Mouse (Mus musculus): ENCODE results near the gene Fhit.

Fhit gene

GRCm38 (mm10) chr14:9620902-9621540 is 1540.8 kb downstream of the Fhit start:
- DNase-seq (ENCODE audit: low spot score in 2 of 2): no peak

GRCm38 (mm10) chr14:9619840-9620239 is 1542.0 kb downstream of the Fhit start:
- DNase-seq (ENCODE audit: low spot score in 2 of 2): no peak

GRCm38 (mm10) chr14:9613126-9613525 is 1548.7 kb downstream of the Fhit start:
- no peak for DNase-seq (ENCODE audit: low spot score in 2 of 2)

DNA sequence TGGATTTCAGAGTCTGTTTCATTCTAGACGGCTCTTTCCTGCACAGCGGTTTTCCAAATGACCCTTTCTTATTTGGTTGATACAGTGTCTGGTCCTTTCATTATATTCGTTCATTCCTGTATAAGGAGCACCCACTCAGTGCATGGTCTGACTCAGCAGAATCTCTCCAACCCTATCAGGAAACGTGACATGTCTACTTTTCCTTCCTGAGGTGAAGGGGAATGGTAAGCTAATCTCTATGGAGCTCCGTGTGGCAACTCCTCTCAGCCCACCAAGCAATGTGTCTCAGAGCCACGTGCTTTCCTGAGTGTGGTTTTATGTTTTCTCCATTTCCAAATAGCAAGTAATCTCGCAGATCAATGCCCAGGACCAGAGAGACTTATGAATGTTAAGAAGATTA is 1552.7 kb downstream of the Fhit start:
- no peak for DNase-seq (ENCODE audit: low spot score in 2 of 2)

DNA sequence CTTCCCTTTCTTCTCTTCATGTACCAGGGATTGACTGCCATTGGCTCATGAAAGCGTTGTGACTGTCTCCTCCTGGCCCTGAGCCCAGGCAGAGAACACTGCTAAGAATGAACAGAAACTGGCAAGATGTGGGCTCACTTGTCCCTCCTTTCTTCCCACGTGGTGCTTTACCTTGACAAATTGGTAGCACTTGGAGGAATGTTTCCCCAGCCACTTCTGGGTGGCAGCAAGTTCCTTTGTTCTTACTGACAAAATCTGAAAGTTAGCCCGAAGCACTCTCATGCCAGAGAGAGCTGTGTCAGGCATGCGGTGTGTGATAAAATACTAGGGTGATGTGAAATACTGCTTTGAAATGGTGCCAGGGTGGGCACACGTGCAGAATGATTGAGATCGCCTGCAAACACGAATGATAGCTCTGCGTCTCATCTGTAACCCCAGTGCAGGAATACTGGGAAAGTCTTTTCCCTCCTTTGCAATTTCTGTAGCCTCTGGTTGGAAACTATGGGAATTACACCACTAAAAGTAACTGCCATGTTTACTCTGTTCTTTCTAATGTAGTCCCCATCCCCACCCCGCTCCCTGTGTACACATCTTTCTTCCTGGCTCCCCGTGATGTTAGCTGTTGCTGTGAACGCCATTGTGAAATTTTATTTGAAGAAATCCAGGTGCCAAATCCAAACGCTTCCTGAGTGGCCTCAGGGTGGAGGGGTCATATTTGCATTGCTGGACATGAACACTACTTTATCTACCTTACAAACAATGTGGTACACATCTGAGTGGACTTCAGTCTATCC is 1555.1 kb downstream of the Fhit start:
- DNase-seq (ENCODE audit: low spot score in 2 of 2): no peak

DNA sequence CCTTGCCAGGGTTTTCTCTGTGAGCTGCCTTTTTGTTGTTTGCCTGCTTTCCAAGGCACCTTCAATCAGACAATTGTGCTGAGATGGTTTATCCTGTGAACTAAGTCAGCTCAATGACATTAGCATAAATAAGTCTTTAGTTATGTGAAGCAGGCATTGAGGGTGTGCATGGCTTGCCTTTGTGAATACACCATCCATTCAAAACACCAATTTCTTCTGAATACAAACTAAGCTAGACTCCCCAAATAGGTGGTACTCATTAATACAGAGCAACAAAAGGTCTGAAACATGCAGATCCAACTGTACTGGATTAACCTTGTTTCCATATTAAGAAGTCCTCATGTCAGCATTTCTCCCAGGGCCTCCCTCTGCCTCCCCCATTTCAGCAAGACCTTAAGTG is 1561.6 kb downstream of the Fhit start:
- DNase-seq (ENCODE audit: low spot score in 2 of 2): no peak

- DNase-seq (ENCODE audit: low spot score in 2 of 2): no peak
Observed at GRCm38 (mm10) chr14:9597460-9597977, 1564.3 kb downstream of the Fhit start.

DNA sequence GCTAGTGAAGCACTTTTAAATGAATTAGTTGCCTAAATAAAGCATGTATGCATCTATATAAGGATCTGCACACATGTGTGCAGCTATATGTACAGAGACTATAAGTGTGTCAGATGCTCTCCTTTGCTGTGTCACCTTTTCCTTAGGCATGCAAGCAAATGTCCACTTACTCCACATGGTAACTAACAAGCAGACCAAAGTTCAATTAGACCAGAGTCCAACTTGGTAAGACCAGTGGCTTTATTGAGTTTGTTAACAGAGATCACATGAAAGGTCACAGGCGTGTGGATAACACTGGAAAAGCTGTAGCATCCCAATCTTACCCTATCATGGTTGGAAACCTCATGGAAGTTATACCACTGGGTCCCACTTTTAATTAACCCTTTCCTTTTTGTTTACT is 1572.7 kb downstream of the Fhit start:
- DNase-seq (ENCODE audit: low spot score in 2 of 2): no peak

GRCm38 (mm10) chr14:9587900-9588299 is 1573.9 kb downstream of the Fhit start:
- DNase-seq (ENCODE audit: low spot score in 2 of 2): no peak

GRCm38 (mm10) chr14:9583227-9584155 is 1578.3 kb downstream of the Fhit start:
- no peak for DNase-seq (ENCODE audit: low spot score in 2 of 2)

DNA sequence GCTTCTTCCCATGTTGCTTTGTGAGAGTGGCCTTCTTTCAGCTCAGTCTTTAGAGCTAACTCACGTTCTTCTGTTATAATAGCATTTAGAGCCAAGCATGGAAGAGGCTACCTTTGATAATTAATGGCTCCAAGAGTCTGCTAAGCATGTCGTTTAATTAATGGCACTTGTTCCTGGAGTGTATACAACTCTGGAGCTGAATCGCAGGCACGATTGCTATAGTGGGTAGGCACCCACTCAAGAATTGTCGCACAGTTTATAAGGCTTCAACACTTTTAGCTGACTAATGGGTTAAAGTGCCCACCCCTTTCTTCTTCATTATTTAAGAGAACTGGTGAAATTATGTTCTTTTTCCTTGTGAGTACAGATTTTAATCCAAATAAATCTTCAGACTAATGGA is 1605.5 kb downstream of the Fhit start:
- DNase-seq (ENCODE audit: low spot score in 2 of 2): no peak

GRCm38 (mm10) chr14:9555807-9556206 is 1606.0 kb downstream of the Fhit start:
- DNase-seq (ENCODE audit: low spot score in 2 of 2): no peak

GRCm38 (mm10) chr14:9552149-9552548 is 1609.7 kb downstream of the Fhit start:
- DNase-seq (ENCODE audit: low spot score in 2 of 2): no peak

DNA sequence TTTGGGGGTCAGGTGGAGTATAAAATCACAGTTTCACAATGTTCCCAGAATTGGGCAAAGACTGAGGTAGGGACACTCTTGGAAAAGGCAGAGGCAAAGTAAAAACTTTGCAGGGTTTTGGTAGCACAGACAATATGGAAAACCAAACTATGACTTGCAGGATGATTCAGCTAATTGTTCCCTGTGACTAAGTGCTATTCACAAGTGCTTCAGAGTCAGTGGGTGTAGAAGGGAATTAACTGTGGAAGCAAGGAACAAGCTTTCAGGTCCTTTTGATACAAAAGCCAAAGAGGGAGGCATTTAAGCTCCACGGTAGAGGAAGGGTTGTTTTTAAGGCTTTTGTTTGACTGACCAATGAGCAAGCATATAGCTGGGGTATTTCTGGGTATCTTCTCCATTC is 1613.9 kb downstream of the Fhit start:
- no peak for DNase-seq (ENCODE audit: low spot score in 2 of 2)

DNA sequence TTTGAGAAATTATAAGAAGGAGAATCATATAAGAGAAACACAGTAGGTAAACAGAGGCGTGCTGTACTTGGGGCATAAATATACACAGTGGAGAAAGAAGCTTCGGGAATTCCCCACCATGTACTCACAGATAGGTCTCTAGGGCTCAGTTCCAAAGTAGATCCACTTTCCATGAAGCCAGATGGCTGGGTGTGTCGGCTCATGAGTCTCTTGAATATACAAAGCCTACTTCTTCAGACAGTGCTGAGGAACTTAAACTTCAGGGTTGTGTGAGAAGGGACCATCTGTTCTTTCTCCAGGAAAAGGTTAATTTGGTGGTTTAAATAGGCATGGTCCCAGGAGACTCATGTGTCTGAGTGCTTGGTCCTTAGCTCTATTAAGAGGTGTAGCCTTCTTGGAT is 1617.5 kb downstream of the Fhit start:
- no peak for DNase-seq (ENCODE audit: low spot score in 2 of 2)

DNA sequence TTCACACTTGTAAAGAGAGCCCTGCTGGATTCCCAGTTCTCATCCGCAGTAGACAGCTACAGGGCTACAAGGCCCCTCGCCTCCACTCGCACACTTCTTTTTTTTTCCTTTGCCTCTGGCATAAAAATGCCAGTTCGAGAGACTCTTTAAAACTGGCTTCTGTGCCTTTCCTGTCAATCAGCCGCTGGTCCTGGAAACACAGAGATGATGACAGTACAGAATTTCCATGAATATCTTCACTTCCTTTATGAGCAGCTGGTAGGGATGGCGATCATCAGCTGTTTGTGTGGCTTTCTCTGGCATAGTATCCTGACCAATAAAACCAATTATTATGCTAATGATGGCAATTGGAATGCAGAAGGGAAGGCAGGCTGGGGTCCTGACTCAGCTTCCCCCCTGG is 1626.3 kb downstream of the Fhit start:
- DNase-seq (ENCODE audit: low spot score in 2 of 2): no peak

- no peak for DNase-seq (ENCODE audit: low spot score in 2 of 2)
Observed at GRCm38 (mm10) chr14:9529247-9529646, 1632.6 kb downstream of the Fhit start.

- DNase-seq (ENCODE audit: low spot score in 2 of 2): no peak
Observed at GRCm38 (mm10) chr14:9526136-9526535, 1635.7 kb downstream of the Fhit start.

- DNase-seq (ENCODE audit: low spot score in 2 of 2): no peak
Observed at GRCm38 (mm10) chr14:9517651-9518050, 1644.2 kb downstream of the Fhit start.

DNA sequence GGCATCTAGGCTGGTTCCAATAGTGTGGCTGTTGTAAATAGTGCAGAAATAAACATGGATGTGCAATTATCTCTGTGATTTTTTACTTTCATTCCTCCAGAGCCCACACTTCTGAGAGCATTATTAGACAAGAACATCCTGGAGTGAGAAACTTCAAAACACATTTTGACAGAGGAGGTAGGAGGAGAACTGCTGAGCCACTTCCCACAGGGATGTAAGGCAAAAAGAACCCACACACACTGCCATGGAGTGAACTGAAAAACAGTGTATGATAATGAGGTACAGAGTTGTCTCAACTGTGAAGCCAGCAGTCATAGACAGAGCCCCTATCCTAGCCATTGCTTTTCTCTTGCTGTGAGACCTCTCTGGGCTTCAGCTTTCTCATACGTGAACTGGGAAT is 1652.2 kb downstream of the Fhit start:
- DNase-seq (ENCODE audit: low spot score in 2 of 2): no peak

All from urinary bladder, adult 18-20 months (tissue).